Mouse (Mus musculus) cerebellum, adult 2 months (tissue): ENCODE measurements around the gene 2210017I01Rik. TPM values are rescaled to one million over a fixed set of nuclear protein-coding genes. Genes with fewer than 3 reads are reported as not detected.

Experiments used
- DNase-seq, 2 experiments: peaks; one replicate each; pipeline ENCODE4 v3.0.0; 2021
- H3K27ac ChIP-seq: fragments of 200-500 bp; 2 replicates; pipeline ENCODE4 v1.5.1; 2012; ENCODE audit warnings: low read length, control low read depth, inconsistent platforms; ENCODE audit not compliant: insufficient read depth
- H3K27me3 ChIP-seq: fragments of 200-500 bp; 2 replicates; pipeline ENCODE4 v1.6.1; 2012; ENCODE audit warnings: inconsistent platforms, mild to moderate bottlenecking, low read length, moderate library complexity; ENCODE audit not compliant: control insufficient read depth, insufficient read depth
- H3K4me1 ChIP-seq: fragments of 200-500 bp; 2 replicates; pipeline ENCODE4 v1.6.1; 2011; ENCODE audit warnings: low read length; ENCODE audit not compliant: control insufficient read depth, insufficient read depth
- H3K4me3 ChIP-seq: fragments of 200-500 bp; replicated peaks from 2 replicates; pipeline ENCODE3; 2011; ENCODE audit warnings: mild to moderate bottlenecking, low read depth, low read length, control low read depth; ENCODE audit not compliant: insufficient read depth
- CTCF ChIP-seq: fragments of 200-500 bp; IDR thresholded peaks from 2 replicates; pipeline ENCODE4 v1.5.1; 2011; ENCODE audit warnings: low read depth, mild to moderate bottlenecking, control low read depth, low read length, moderate library complexity, borderline replicate concordance; ENCODE audit not compliant: insufficient read depth
- POLR2A ChIP-seq: fragments of 200-500 bp; IDR thresholded peaks from 2 replicates; pipeline ENCODE4 v1.6.1; 2011; ENCODE audit warnings: low read length, control low read depth, borderline replicate concordance; ENCODE audit not compliant: insufficient read depth
- WGBS: fragments of 180-500 bp; shearing (Covaris S2); methylation state at CpG from one replicate; pipeline ENCODE4 v1.1.7; 2018; 5-methylcytosine and 5-hydroxymethylcytosine counted together
- polyA plus RNA-seq: library from polyadenylated mRNA; depleted of rRNA; stranded (reverse); fragments of >200 nt; gene quantifications from 2 replicates; pipeline ENCODE4 v1.2.3, GENCODE M21; 2012

Gene 2210017I01Rik
- polyA plus RNA-seq, 1 experiment: not detected

GRCm38 (mm10) chr3:92602169-92602568 lies 5.1 kb downstream of the 2210017I01Rik start:
- no peak for DNase-seq
- H3K27ac ChIP-seq: no peak overlapping the region
- TF ChIP-seq CTCF (no peak), POLR2A (no peak)
- 39% methylated on average over 1 of the region's 1 CpGs for WGBS
- no peaks in the 10 kb centered on the region for H3K27me3 ChIP-seq
- H3K4me3 ChIP-seq: no peak overlapping the region
- no peaks in the 10 kb centered on the region for H3K4me1 ChIP-seq

GRCm38 (mm10) chr3:92600456-92600855 lies 6.8 kb downstream of the 2210017I01Rik start:
- Histone ChIP-seq H3K4me3 (no peak overlapping the region), H3K27me3 (no peaks in the 10 kb centered on the region), H3K27ac (no peak overlapping the region), H3K4me1 (no peaks in the 10 kb centered on the region)
- WGBS: 57% methylated on average over 1 of the region's 1 CpGs
- TF ChIP-seq POLR2A: no peak
- TF ChIP-seq CTCF: no peak
- no peak for DNase-seq

- H3K4me1 ChIP-seq: no peaks in the 10 kb centered on the region
- H3K4me3 ChIP-seq: no peak overlapping the region
- no peak for DNase-seq
- no peak overlapping the region for H3K27ac ChIP-seq
- TF ChIP-seq CTCF: no peak
- no peaks in the 10 kb centered on the region for H3K27me3 ChIP-seq
Measured at GRCm38 (mm10) chr3:92599973-92600372, 7.3 kb downstream of the 2210017I01Rik start.

- 92% methylated on average over 2 of the region's 2 CpGs for WGBS
Measured at GRCm38 (mm10) chr3:92598429-92598828, 8.9 kb downstream of the 2210017I01Rik start.

GRCm38 (mm10) chr3:92588858-92589257 lies 18.4 kb downstream of the 2210017I01Rik start, which contains the start of gene Smcp:
Gene Smcp (minus strand): TSS chr3:92588997.
- Histone ChIP-seq H3K4me1 (no peaks in the 10 kb centered on the region), H3K27ac (no peak within 1 kb of the TSS), H3K27me3 (no peaks in the 10 kb centered on the region), H3K4me3 (no peak within 1 kb of the TSS)
- 66% methylated on average over 1 of the region's 1 CpGs for WGBS
- no peak for TF ChIP-seq POLR2A
- no peak for TF ChIP-seq CTCF
- DNase-seq: no peak

More at GRCm38 (mm10) chr3:92598429-92598828, 8.9 kb downstream of the 2210017I01Rik start:
- no peak for TF ChIP-seq POLR2A
- TF ChIP-seq CTCF: no peak
- DNase-seq: no peak
- Histone ChIP-seq H3K4me1 (no peaks in the 10 kb centered on the region), H3K27ac (no peak overlapping the region), H3K4me3 (no peak overlapping the region), H3K27me3 (no peaks in the 10 kb centered on the region)

GRCm38 (mm10) chr3:92587190-92587589 lies 20.1 kb downstream of the 2210017I01Rik start:
- WGBS: 81% methylated on average over 3 of the region's 3 CpGs
- H3K4me1 ChIP-seq: no peaks in the 10 kb centered on the region
- DNase-seq: no peak
- H3K27ac ChIP-seq: no peak overlapping the region
- no peak overlapping the region for H3K4me3 ChIP-seq
- TF ChIP-seq CTCF: no peak
- no peak for TF ChIP-seq POLR2A
- H3K27me3 ChIP-seq: no peaks in the 10 kb centered on the region

- Histone ChIP-seq H3K27me3 (no peaks in the 10 kb centered on the region), H3K4me1 (no peaks in the 10 kb centered on the region), H3K4me3 (no peak overlapping the region), H3K27ac (no peak overlapping the region)
- no peak for TF ChIP-seq POLR2A
- no peak for TF ChIP-seq CTCF
- no peak for DNase-seq
- WGBS: 65% methylated on average over 1 of the region's 1 CpGs
Measured at GRCm38 (mm10) chr3:92585055-92585454, 22.2 kb downstream of the 2210017I01Rik start.

- no peaks in the 10 kb centered on the region for H3K4me1 ChIP-seq
- H3K27me3 ChIP-seq: no peaks in the 10 kb centered on the region
- 66% methylated on average over 3 of the region's 3 CpGs for WGBS
- TF ChIP-seq CTCF (no peak), POLR2A (no peak)
- no peak overlapping the region for H3K27ac ChIP-seq
- no peak for DNase-seq
- H3K4me3 ChIP-seq: no peak overlapping the region
Measured at GRCm38 (mm10) chr3:92583164-92583826, 24.0 kb downstream of the 2210017I01Rik start.
